17 mouse cellular contexts compared by ENCODE assay signal in genomic region chr2:179238166-179238565, GRCm38 (mm10).
A peak's percentile ranks its signal among the peaks of the same experiment; 100 is the strongest.
DNase-seq lines count a peak whose midpoint lies in the region; ATAC-seq and TF ChIP-seq lines count a peak whose summit lies in the region.
"Had no signal": no experiment of that assay in that cellular context is flagged by ENCODE, and none has a peak within 500 bp of the region (broad histone marks: within the 10 kb centered on the region; RNA-seq: fewer than 3 reads in every experiment).

No protein-coding gene starts in this region.

- no peak overlapping the region for H3K9ac ChIP-seq in hindbrain, postnatal 0 days (replicated peaks; ENCODE audit: low read length)
- H3K9ac ChIP-seq: kidney, embryonic 15.5 days; limb, embryonic 15.5 days; lung, embryonic 14.5 days had no signal

- no peak overlapping the region for H3K4me2 ChIP-seq in hindbrain, postnatal 0 days (ENCODE audit: low read depth, low read length)
- H3K4me2 ChIP-seq: kidney, embryonic 15.5 days; limb, embryonic 15.5 days; lung, embryonic 14.5 days had no signal

- no peaks in the 10 kb centered on the region for H3K9me3 ChIP-seq in hindbrain, postnatal 0 days (ENCODE audit: low read length)
- H3K9me3 ChIP-seq in hindbrain, embryonic 10.5 days, result no peaks in the 10 kb centered on the region
- H3K9me3 ChIP-seq: forebrain, embryonic 10.5 days; kidney, embryonic 15.5 days; limb, embryonic 15.5 days had no signal

- peak; percentile 28 for DNase-seq in hindbrain, postnatal 0 days (ENCODE audit: low spot score)
- no peak for DNase-seq in hindbrain, embryonic 10.5 days (ENCODE audit: low spot score)
- DNase-seq in layer of hippocampus, postnatal 14 days (ENCODE audit: low spot score in 2 of 2), result peak; percentile 29 to 32
- peak; percentile 62 to 70 for DNase-seq in left cerebral cortex, postnatal 36 days (ENCODE audit: low spot score in 2 of 2)
- DNase-seq in spleen, postnatal 36 days (ENCODE audit: low spot score in 2 of 2), result no peak
- DNase-seq in gastrocnemius, postnatal 14 days, result no peak
- DNase-seq: cerebellum, adult 2 months; heart, adult 18-20 months; lung, embryonic 14.5 days had no signal

- H3K36me3 ChIP-seq in hindbrain, postnatal 0 days (ENCODE audit: insufficient read depth, low read length), result no peaks in the 10 kb centered on the region
- no peaks in the 10 kb centered on the region for H3K36me3 ChIP-seq in hindbrain, embryonic 10.5 days
- H3K36me3 ChIP-seq: forebrain, embryonic 10.5 days; kidney, embryonic 15.5 days; limb, embryonic 15.5 days had no signal

- intact Hi-C loops in left cerebral cortex, postnatal 36 days (cut with DNase I), result no loop called here
- intact Hi-C loops in gastrocnemius, postnatal 14 days (cut with DNase I; ENCODE audit: low total_unique reads), result no loop called here

- TF ChIP-seq CTCF in hindbrain, postnatal 0 days (IDR thresholded peaks at IDR 0.05; ENCODE audit: low read depth), result no peak

- H3K27me3 ChIP-seq in hindbrain, postnatal 0 days (ENCODE audit: insufficient read depth, low read length), result no peaks in the 10 kb centered on the region
- no peaks in the 10 kb centered on the region for H3K27me3 ChIP-seq in hindbrain, embryonic 10.5 days (ENCODE audit: insufficient read depth, poor library complexity, severe bottlenecking)
- H3K27me3 ChIP-seq: kidney, embryonic 15.5 days; limb, embryonic 15.5 days; megakaryocyte, embryonic 14.5 days had no signal

- no peak overlapping the region for H3K4me3 ChIP-seq in hindbrain, postnatal 0 days (ENCODE audit: low read length)
- no peak overlapping the region for H3K4me3 ChIP-seq in hindbrain, embryonic 10.5 days
- H3K4me3 ChIP-seq: forebrain, embryonic 10.5 days; kidney, embryonic 15.5 days; limb, embryonic 15.5 days; megakaryocyte, embryonic 14.5 days; myocyte had no signal

- no peak overlapping the region for H3K27ac ChIP-seq in hindbrain, postnatal 0 days
- H3K27ac ChIP-seq in hindbrain, embryonic 10.5 days, result no peak overlapping the region
- H3K27ac ChIP-seq: forebrain, embryonic 10.5 days; kidney, embryonic 15.5 days; limb, embryonic 15.5 days had no signal

- H3K4me1 ChIP-seq in hindbrain, postnatal 0 days (ENCODE audit: insufficient read depth, low read length), result no peaks in the 10 kb centered on the region
- H3K4me1 ChIP-seq in hindbrain, embryonic 10.5 days (replicated peaks), result peaks cover 10% of the 10 kb centered on the region
- H3K4me1 ChIP-seq: kidney, embryonic 15.5 days; limb, embryonic 15.5 days; megakaryocyte, embryonic 14.5 days had no signal

- WGBS in hindbrain, postnatal 0 days, result 69% methylated on average over 11 of the region's 11 CpGs
- 93% methylated on average over 11 of the region's 11 CpGs for WGBS in hindbrain, embryonic 10.5 days

- ATAC-seq in hindbrain, postnatal 0 days, result no peak
- ATAC-seq in cerebellum, adult (ENCODE audit: insufficient number of reproducible peaks, low FRiP score, low TSS enrichment), result no peak; the same call in 1 of the 2 replicates
- ATAC-seq in erythroid progenitor cell, adult 5-6 weeks (replicated peaks; ENCODE audit: low FRiP score, poor library complexity, severe bottlenecking), result no peak
- ATAC-seq: hindbrain, embryonic 16.5 days had no signal

Comparison
In these comparisons a context has a peak if more than half of its experiments do, and no peak if none do; other contexts are left out.
1. DNase-seq: peak in hindbrain, postnatal 0 days (single experiment), layer of hippocampus, postnatal 14 days (2 of 2) and left cerebral cortex, postnatal 36 days (2 of 2); none in hindbrain, embryonic 10.5 days (single experiment), spleen, postnatal 36 days (0 of 2) and gastrocnemius, postnatal 14 days (single experiment).